Mouse (Mus musculus) bone marrow, adult 2 months (tissue): ENCODE results near the gene Dnm2.

Experiments used
- CTCF ChIP-seq: fragments of 200-500 bp; IDR thresholded peaks from 2 replicates; pipeline ENCODE4 v1.5.1; 2011; ENCODE audit warnings: low read length, control low read depth; ENCODE audit not compliant: control insufficient read depth, insufficient read depth
- POLR2A ChIP-seq: fragments of 200-500 bp; IDR thresholded peaks from 2 replicates; pipeline ENCODE4 v1.6.1; 2011; ENCODE audit warnings: low read depth, mild to moderate bottlenecking, control low read depth, low read length, borderline replicate concordance; ENCODE audit not compliant: control insufficient read depth

DNA sequence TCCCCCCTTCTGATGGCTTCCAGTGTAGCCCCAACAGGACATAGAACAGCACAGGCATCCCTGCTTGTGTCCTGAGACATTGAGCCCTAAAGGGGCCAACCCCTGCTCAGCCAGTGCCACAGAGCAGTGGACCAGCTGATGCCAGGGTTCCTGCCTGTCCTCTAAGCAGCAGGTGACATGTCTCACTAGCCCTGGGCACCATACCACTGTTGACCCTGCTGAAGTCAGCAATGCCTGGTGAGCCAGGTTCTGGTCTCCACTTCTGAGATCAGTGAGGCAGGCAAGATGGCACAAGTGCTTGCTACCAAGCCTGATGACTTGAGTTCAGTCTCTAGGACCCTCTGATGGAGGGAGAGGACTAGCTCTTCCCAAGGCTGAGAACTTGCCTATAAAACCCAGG, 81.1 kb downstream of the Dnm2 start:
- no peak for TF ChIP-seq CTCF
- no peak for TF ChIP-seq POLR2A
